Mouse (Mus musculus) intestine, postnatal 0 days (tissue): ENCODE results near the gene Adamts20. TPM values are rescaled to one million over a fixed set of nuclear protein-coding genes. Genes with fewer than 3 reads are reported as not detected.
"Not testable (repeated sequence)": the region's sequence is repeated elsewhere in the genome, so short reads cannot be mapped to it uniquely, and the experiment has no call there.

Source experiments
- ATAC-seq: fragments of 200-750 bp; cut with Nextera tagmentation; 2 replicates; pipeline ENCODE4 v1.8.0; 2017; ENCODE audit warnings: mild to moderate bottlenecking, moderate TSS enrichment, moderate library complexity
- H3K27ac ChIP-seq: fragments of 300-500 bp; sonication (generic); 2 replicates; pipeline ENCODE4 v1.5.1; 2014; ENCODE audit warnings: mild to moderate bottlenecking, low read depth, low read length, moderate library complexity
- H3K27me3 ChIP-seq: fragments of 300-500 bp; sonication (generic); replicated peaks from 2 replicates; pipeline ENCODE4 v1.6.1; 2014; ENCODE audit warnings: low read length, mixed read lengths; ENCODE audit not compliant: control insufficient read depth, insufficient read depth
- H3K36me3 ChIP-seq: fragments of 300-500 bp; sonication (generic); 2 replicates; pipeline ENCODE4 v1.6.1; 2014; ENCODE audit warnings: mild to moderate bottlenecking, moderate library complexity; ENCODE audit not compliant: control insufficient read depth, insufficient read depth
- H3K4me1 ChIP-seq: fragments of 300-500 bp; sonication (generic); replicated peaks from 2 replicates; pipeline ENCODE4 v1.6.1; 2014; ENCODE audit warnings: antibody characterized with exemption, low read length, mixed read lengths; ENCODE audit not compliant: control insufficient read depth, insufficient read depth
- H3K4me2 ChIP-seq: fragments of 300-500 bp; sonication (generic); replicated peaks from 2 replicates; pipeline ENCODE4 v1.6.1; 2014; ENCODE audit warnings: low read depth, mild to moderate bottlenecking, moderate library complexity
- H3K4me3 ChIP-seq: fragments of 300-500 bp; sonication (generic); 2 replicates; pipeline ENCODE4 v1.5.1; 2014; ENCODE audit warnings: low read depth, low read length
- H3K9ac ChIP-seq: fragments of 300-500 bp; sonication (generic); 2 replicates; pipeline ENCODE4 v1.6.1; 2014; ENCODE audit warnings: mild to moderate bottlenecking, low read depth, low read length
- H3K9me3 ChIP-seq: fragments of 300-500 bp; sonication (generic); 2 replicates; pipeline ENCODE4 v1.6.1; 2016; ENCODE audit warnings: mixed run types; ENCODE audit not compliant: control insufficient read depth
- CTCF ChIP-seq: sonication (generic); IDR thresholded peaks from 2 replicates; pipeline ENCODE4 v1.5.1; 2016; ENCODE audit warnings: low read depth, mild to moderate bottlenecking, control low read depth, antibody characterized with exemption, moderate library complexity
- WGBS: fragments of 180-500 bp; shearing (Covaris S2); extraction: QIAGEN DNeasy Blood & Tissue Kit; methylation state at CpG from one replicate; pipeline ENCODE4 v1.1.7; 2014; 5-methylcytosine and 5-hydroxymethylcytosine counted together
- polyA plus RNA-seq: library from polyadenylated mRNA; unstranded; fragments of >200 nt; fragmentation: Nextera tagmentation; extraction: Ambion mirVana; gene quantifications from 2 replicates; pipeline ENCODE4 v1.2.1, GENCODE M21; 2015

The Adamts20 gene
- polyA plus RNA-seq, 1 experiment from 2014 or later = 0.47 TPM

DNA sequence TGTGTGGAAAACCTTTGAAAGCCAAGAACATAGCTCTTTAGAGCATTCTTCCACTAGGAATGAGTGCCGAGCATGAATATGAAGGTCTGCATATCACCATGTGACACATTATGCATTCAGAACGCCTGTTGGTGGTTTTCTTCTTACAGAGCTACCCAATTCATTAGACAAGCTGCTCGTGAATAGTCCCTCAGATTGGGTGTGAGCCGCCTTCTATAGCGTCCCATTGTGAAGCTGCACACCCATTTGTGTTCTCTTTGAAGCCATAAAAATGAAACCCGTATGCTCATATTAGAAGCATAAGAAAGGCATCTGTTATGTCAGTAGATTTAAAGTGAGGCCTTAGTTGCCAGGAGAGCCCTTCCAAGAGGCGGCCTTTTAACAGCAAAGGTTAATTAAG, 72.5 kb downstream of the Adamts20 start:
- H3K9me3 ChIP-seq = no peaks in the 10 kb centered on the region
- H3K4me1 ChIP-seq = no peaks in the 10 kb centered on the region
- H3K4me2 ChIP-seq = no peak overlapping the region
- no peak overlapping the region for H3K9ac ChIP-seq
- 90% methylated on average over 7 of the region's 7 CpGs for whole genome bisulfite sequencing
- no peaks in the 10 kb centered on the region for H3K27me3 ChIP-seq
- no peak for ATAC-seq
- H3K27ac ChIP-seq = no peak overlapping the region
- H3K4me3 ChIP-seq = no peak overlapping the region
- TF ChIP-seq CTCF = no peak
- no peaks in the 10 kb centered on the region for H3K36me3 ChIP-seq

DNA sequence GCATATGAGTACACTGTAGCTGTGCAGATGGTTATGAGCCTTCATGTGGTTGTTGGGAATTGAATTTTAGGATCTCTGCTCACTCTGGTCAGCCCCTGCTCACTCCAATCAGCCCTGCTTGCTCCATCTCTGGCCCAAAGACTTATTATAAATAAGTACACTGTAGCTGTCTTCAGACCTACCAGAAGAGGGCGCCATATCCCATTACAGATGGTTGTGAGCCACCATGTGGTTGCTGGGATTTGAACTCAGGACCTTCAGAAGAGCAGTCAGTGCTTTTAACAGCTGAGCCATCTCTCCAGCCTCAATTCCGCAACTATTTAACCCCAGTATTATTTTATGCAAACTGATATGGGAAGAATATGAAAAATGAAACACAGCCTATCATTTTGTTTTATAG, 75.1 kb downstream of the Adamts20 start:
- not testable (repeated sequence) for H3K4me1 ChIP-seq, H3K9ac ChIP-seq, ATAC-seq, H3K27ac ChIP-seq, H3K4me3 ChIP-seq, H3K36me3 ChIP-seq, H3K4me2 ChIP-seq, H3K9me3 ChIP-seq, H3K27me3 ChIP-seq
- 61% methylated on average over 2 of the region's 2 CpGs for WGBS

DNA sequence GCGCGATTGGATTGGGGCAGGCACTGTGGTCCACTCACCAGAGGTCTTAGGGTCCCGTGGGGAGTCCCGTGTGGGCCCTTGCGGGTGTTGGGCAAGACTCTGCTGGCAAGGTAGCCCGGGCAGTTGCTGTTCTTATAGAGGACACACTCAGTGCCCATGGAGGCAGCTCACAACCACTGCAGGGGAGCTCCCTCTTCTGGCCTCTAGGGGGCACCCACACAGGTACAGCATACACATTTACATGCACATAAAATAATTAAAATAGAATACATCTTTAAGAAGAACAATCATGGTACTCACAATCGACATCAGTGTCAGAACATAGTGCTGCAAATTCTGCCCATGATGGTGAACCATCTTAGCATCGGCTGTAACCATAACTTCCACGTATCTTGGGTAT, 85.8 kb downstream of the Adamts20 start:
- 94% methylated on average over 7 of the region's 9 CpGs for WGBS
- H3K4me1 ChIP-seq = no peaks in the 10 kb centered on the region
- no peaks in the 10 kb centered on the region for H3K27me3 ChIP-seq

DNA sequence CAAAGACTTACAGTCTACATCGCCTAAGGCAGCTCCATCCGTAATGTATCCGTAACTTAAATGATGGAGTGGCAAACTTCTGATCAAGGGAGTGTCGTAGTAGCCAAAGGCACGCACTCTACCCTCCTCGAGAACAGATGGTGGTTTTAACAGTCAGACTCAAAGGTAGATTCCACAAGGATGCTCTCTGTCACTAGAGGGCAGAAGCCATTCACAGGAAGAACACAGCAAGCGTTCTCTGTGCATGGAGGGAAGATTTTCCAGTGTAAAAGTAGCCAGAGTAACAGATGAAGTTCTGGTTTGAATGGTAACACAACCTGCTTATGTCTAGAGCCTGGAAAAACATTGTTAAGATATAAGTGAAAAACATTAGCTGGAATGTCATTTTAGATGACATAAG, 92.7 kb downstream of the Adamts20 start:
- Histone ChIP-seq H3K9ac (no peak overlapping the region), H3K4me1 (no peaks in the 10 kb centered on the region), H3K9me3 (no peaks in the 10 kb centered on the region), H3K4me2 (no peak overlapping the region), H3K27ac (no peak overlapping the region), H3K36me3 (no peaks in the 10 kb centered on the region), H3K4me3 (no peak overlapping the region), H3K27me3 (no peaks in the 10 kb centered on the region)
- no peak for ATAC-seq
- WGBS = 77% methylated on average over 7 of the region's 7 CpGs
- TF ChIP-seq CTCF = peak; percentile 70

More for the DNA sequence above, 85.8 kb downstream of the Adamts20 start:
- no peak overlapping the region for H3K4me3 ChIP-seq
- no peak overlapping the region for H3K27ac ChIP-seq
- no peak for ATAC-seq
- H3K36me3 ChIP-seq = no peaks in the 10 kb centered on the region
- H3K9ac ChIP-seq = no peak overlapping the region
- H3K9me3 ChIP-seq = no peaks in the 10 kb centered on the region
- peak; percentile 41 for TF ChIP-seq CTCF
- H3K4me2 ChIP-seq = no peak overlapping the region

DNA sequence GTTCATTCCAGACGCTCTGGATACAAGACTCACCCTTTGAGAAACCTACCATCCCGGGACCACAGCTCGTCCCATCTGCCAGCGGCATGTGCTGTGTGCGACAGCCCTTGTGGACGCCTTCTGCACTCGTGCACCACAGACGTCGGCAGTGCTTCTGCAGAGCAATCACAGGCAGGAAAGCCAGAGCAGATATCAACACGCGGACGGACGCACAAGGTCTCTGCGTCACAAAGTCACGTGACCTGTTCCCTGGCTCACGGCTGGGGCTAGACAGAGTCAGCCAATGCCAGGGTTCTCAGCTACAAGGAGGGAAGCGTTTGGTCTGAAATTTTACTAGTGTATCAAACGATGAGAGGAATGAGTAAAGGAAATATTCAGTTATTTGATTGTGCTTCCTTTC, 116.2 kb downstream of the Adamts20 start:
- Histone ChIP-seq H3K36me3 (no peaks in the 10 kb centered on the region), H3K27ac (no peak overlapping the region), H3K9ac (no peak overlapping the region), H3K4me2 (no peak overlapping the region), H3K4me3 (no peak overlapping the region), H3K9me3 (no peaks in the 10 kb centered on the region), H3K27me3 (no peaks in the 10 kb centered on the region), H3K4me1 (no peaks in the 10 kb centered on the region)
- no peak for ATAC-seq
- no peak for TF ChIP-seq CTCF
- WGBS = 89% methylated on average over 18 of the region's 18 CpGs

DNA sequence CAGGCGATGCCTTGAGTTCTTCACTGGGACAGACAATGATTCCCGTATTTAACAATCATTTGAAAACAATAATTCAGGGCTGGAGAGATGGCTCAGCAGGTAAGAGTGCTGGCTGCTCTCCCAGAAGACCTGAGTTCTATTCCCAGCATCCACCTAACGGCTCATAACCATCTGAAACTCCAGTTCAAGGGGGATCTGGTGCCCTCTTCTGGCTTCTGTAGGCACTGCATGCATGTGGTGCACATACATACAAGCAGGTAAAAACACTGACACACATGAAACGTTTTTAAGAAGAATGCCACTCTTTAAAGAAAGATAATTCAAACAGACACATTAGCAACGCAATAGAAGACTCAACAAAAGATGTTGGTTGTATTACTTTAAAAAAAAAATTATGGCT, 120.9 kb downstream of the Adamts20 start:
- WGBS = 90% methylated on average over 5 of the region's 5 CpGs
- no peaks in the 10 kb centered on the region for H3K9me3 ChIP-seq
- no peak overlapping the region for H3K4me2 ChIP-seq
- TF ChIP-seq CTCF = peak; percentile 16; the same call in 1 of the 2 replicates
- no peaks in the 10 kb centered on the region for H3K36me3 ChIP-seq
- no peak overlapping the region for H3K4me3 ChIP-seq
- H3K27ac ChIP-seq = no peak overlapping the region
- H3K27me3 ChIP-seq = no peaks in the 10 kb centered on the region
- ATAC-seq = no peak
- H3K9ac ChIP-seq = no peak overlapping the region
- H3K4me1 ChIP-seq = no peaks in the 10 kb centered on the region

DNA sequence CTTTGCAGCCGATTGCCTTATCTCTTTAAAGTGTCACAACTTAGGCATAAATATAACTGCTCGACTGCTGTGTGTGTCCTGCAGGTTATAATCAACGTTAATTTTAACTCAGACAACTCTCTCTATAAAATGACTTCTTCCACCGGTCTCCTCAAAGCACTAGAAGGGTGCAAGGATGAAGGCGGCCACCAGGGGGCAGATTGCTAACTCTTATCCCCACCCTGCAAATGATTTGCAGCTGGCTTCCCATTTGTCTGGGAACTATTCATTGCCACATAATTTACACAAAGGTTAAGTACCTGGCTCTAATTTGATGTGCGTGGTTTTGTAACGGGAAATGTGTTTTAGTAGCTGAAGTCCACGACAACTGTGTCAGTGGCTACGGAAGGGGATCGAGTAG, 122.9 kb downstream of the Adamts20 start:
- H3K36me3 ChIP-seq = no peaks in the 10 kb centered on the region
- no peaks in the 10 kb centered on the region for H3K4me1 ChIP-seq
- H3K27me3 ChIP-seq = no peaks in the 10 kb centered on the region
- H3K27ac ChIP-seq = no peak overlapping the region
- no peaks in the 10 kb centered on the region for H3K9me3 ChIP-seq
- ATAC-seq = no peak
- no peak overlapping the region for H3K9ac ChIP-seq
- no peak overlapping the region for H3K4me2 ChIP-seq
- no peak overlapping the region for H3K4me3 ChIP-seq
- peak; percentile 75 for TF ChIP-seq CTCF
- WGBS = 61% methylated on average over 10 of the region's 10 CpGs
